Mouse (Mus musculus) heart, postnatal 0 days (tissue): ENCODE results near the gene Mylk.

Experiments
- CTCF ChIP-seq: IDR thresholded peaks from 2 replicates; pipeline ENCODE4 v1.5.1; 2016; ENCODE audit warnings: antibody characterized with exemption, control low read depth, low read depth
- EP300 ChIP-seq: IDR thresholded peaks from 2 replicates; pipeline ENCODE4 v1.6.1; 2016; ENCODE audit warnings: antibody characterized with exemption, low read depth

DNA sequence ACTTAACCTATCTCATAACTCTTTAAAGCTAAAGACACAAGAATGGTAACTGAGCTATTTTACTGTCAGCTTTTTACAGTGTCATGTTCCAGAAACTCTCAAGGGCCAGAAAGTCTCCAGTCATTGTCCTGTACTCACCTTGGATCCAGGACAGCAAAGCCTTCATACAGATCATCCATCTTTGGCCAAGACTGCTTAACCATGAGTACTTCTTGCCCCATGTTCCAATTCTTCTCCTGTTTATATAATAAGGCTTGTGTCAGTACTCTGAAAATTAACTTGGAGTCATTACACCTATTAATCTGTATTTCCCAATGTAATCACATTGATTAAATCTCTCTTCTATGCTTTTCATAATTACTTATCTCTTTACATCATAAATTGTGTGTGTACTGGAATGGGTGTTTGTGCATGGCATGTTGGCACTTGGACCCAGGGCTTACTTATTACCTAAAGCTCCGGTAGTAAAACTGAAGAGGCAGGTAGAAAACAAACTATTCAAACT lies 273.5 kb downstream of the Mylk start:
- TF ChIP-seq EP300 (no peak), CTCF (no peak)
